Mouse (Mus musculus): ENCODE results near the gene Glis3. TPM values are rescaled to one million over a fixed set of nuclear protein-coding genes. Genes with fewer than 3 reads are reported as not detected.

The Glis3 gene
- total and polyA plus RNA-seq, 2 experiments from 2014 or later = 1.8 to 16.2 TPM

DNA sequence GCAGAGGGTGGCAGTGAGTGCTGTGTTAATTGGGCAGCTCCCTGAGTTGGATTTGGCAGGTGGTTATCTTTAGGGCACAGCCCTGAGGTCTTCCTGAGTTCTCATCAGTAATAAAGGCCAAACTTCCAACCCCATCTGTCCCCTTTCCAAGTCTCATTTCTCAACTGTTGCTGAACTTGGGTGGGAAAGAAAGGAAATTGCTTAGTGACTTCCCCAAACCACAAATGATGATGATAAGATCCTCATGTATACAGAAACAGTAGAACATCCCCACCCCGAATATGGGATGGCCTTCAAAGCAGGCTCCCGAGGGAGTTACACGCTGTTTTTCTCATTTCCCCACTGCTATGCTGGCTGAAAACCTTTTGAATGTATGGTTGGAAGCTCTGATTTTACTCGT lies 34.8 kb upstream of the Glis3 start:
- Histone ChIP-seq H3K9ac (replicated peaks; ENCODE audit: low read length) (no peak overlapping the region), H3K27ac (no peak overlapping the region), H3K27me3 (ENCODE audit: insufficient read depth, low read length) (no peaks in the 10 kb centered on the region), H3K4me1 (ENCODE audit: insufficient read depth, low read length) (no peaks in the 10 kb centered on the region), H3K4me2 (ENCODE audit: low read depth, low read length) (no peak overlapping the region), H3K9me3 (ENCODE audit: low read length) (no peaks in the 10 kb centered on the region), H3K4me3 (ENCODE audit: low read length) (no peak overlapping the region), H3K36me3 (ENCODE audit: insufficient read depth, low read length) (no peaks in the 10 kb centered on the region)
- ATAC-seq (no peak), DNase-seq (ENCODE audit: low spot score) (no peak)
- no peak for TF ChIP-seq CTCF (IDR thresholded peaks at IDR 0.05; ENCODE audit: low read depth)
- 83% methylated on average over 4 of the region's 4 CpGs for WGBS

GRCm38 (mm10) chr19:28697718-28698117 lies 17.8 kb upstream of the Glis3 start:
- 65% methylated on average over 3 of the region's 3 CpGs for WGBS
- no peak for DNase-seq (ENCODE audit: low spot score)
- ATAC-seq = no peak
- H3K36me3 ChIP-seq (ENCODE audit: insufficient read depth, low read length) = no peaks in the 10 kb centered on the region
- H3K4me2 ChIP-seq (ENCODE audit: low read depth, low read length) = no peak overlapping the region
- H3K27ac ChIP-seq = no peak overlapping the region
- H3K9me3 ChIP-seq (ENCODE audit: low read length) = no peaks in the 10 kb centered on the region
- 0 out of 2 replicates have a peak, but pooled peaks have one; percentile 18 for TF ChIP-seq CTCF (IDR thresholded peaks at IDR 0.05; ENCODE audit: low read depth)
- H3K4me3 ChIP-seq (ENCODE audit: low read length) = no peak overlapping the region
- H3K4me1 ChIP-seq (ENCODE audit: insufficient read depth, low read length) = no peaks in the 10 kb centered on the region
- no peaks in the 10 kb centered on the region for H3K27me3 ChIP-seq (ENCODE audit: insufficient read depth, low read length)
- no peak overlapping the region for H3K9ac ChIP-seq (replicated peaks; ENCODE audit: low read length)

DNA sequence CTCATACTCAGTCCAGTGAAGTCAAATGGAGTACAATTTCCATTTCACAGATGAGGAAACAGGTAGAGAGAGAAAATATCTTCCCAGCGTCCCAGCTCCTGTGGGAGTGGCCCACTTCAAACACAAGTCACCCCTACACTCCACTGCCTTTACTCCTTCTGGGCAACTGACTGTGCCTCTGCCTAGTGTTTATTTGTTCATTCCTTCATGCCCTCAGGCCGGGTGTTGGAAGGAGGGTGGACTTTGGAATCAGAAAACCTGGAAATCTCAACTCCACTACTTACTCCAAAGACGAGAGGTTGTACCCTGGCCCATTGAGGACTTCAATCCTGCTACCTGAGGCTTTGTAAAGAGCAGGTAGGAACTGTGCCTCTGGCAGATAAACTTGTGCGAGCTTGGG lies 6.5 kb upstream of the Glis3 start:
- no peak for TF ChIP-seq CTCF (IDR thresholded peaks at IDR 0.05; ENCODE audit: low read depth)

DNA sequence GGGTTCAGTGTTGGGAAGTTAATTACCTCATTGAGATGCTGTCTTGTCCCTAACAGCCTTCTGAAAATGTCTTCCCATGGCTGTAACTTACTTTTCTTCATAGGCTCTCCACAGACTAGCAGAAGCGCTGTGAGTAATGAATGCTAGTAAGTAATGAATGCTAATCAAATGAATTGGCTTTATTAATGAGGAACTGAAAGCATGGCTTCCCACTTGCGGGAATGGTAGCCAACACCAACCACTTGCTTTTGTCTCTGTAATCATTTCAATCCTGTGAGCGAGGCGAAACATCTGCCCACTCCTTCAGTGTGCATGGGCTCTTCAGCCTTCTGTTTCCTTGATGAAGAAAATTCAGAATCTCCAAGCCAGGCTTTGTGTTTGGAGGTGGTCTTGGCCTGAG lies 5.6 kb upstream of the Glis3 start:
- Histone ChIP-seq H3K4me3 (ENCODE audit: low read length) (no peak overlapping the region), H3K9ac (replicated peaks; ENCODE audit: low read length) (no peak overlapping the region), H3K36me3 (ENCODE audit: insufficient read depth, low read length) (no peaks in the 10 kb centered on the region), H3K4me1 (ENCODE audit: insufficient read depth, low read length) (no peaks in the 10 kb centered on the region), H3K27me3 (ENCODE audit: insufficient read depth, low read length) (no peaks in the 10 kb centered on the region), H3K27ac (no peak overlapping the region), H3K9me3 (ENCODE audit: low read length) (no peaks in the 10 kb centered on the region), H3K4me2 (ENCODE audit: low read depth, low read length) (no peak overlapping the region)
- DNase-seq (ENCODE audit: low spot score) = no peak
- WGBS = 75% methylated on average over 4 of the region's 4 CpGs
- no peak for ATAC-seq
- no peak for TF ChIP-seq CTCF (IDR thresholded peaks at IDR 0.05; ENCODE audit: low read depth)

More for the DNA sequence above, 6.5 kb upstream of the Glis3 start:
- Histone ChIP-seq H3K4me3 (ENCODE audit: low read length) (no peak overlapping the region), H3K9me3 (ENCODE audit: low read length) (no peaks in the 10 kb centered on the region), H3K36me3 (ENCODE audit: insufficient read depth, low read length) (no peaks in the 10 kb centered on the region), H3K4me1 (ENCODE audit: insufficient read depth, low read length) (no peaks in the 10 kb centered on the region), H3K4me2 (ENCODE audit: low read depth, low read length) (no peak overlapping the region), H3K27me3 (ENCODE audit: insufficient read depth, low read length) (no peaks in the 10 kb centered on the region), H3K27ac (no peak overlapping the region), H3K9ac (replicated peaks; ENCODE audit: low read length) (no peak overlapping the region)
- ATAC-seq (no peak), DNase-seq (ENCODE audit: low spot score) (no peak)
- WGBS = 81% methylated on average over 4 of the region's 4 CpGs

- no peak for DNase-seq (ENCODE audit: low spot score)
- ATAC-seq = no peak
These were observed 4.5 kb upstream of the Glis3 start for GRCm38 (mm10) chr19:28684347-28684746.

DNA sequence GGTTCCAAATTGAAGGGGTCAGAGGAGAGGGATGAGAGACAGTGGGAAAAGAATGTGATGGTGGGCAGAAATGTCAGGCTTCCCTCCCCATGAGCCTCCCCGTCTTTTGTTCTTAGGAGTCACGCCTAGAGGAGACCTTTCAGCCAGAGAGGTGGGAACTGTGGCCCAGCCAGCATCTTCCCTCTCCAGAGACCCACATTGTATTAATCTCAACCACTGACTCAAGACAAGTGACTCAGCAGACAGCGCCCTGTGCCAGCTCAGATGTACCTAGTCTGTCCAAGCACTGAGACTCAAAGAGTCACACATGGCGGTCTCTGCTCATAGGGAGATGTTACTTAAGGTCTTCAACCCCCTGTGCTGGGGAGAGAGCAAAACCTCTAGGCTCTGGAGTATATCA lies 3.5 kb upstream of the Glis3 start:
- Histone ChIP-seq H3K4me2 (ENCODE audit: low read depth, low read length) (no peak overlapping the region), H3K9ac (replicated peaks; ENCODE audit: low read length) (no peak overlapping the region), H3K36me3 (ENCODE audit: insufficient read depth, low read length) (no peaks in the 10 kb centered on the region), H3K27me3 (ENCODE audit: insufficient read depth, low read length) (peaks cover 2% of the 10 kb centered on the region; the same call in 1 of the 2 replicates), H3K4me3 (ENCODE audit: low read length) (no peak overlapping the region), H3K9me3 (ENCODE audit: low read length) (no peaks in the 10 kb centered on the region), H3K27ac (no peak overlapping the region), H3K4me1 (ENCODE audit: insufficient read depth, low read length) (peaks cover 4% of the 10 kb centered on the region; the same call in 1 of the 2 replicates)
- TF ChIP-seq CTCF (IDR thresholded peaks at IDR 0.05; ENCODE audit: low read depth) = no peak
- DNase-seq (ENCODE audit: low spot score) = no peak
- WGBS = 91% methylated on average over 4 of the region's 4 CpGs
- ATAC-seq = no peak

More at GRCm38 (mm10) chr19:28684347-28684746, 4.5 kb upstream of the Glis3 start:
- H3K27ac ChIP-seq = no peak overlapping the region
- no peak overlapping the region for H3K9ac ChIP-seq (replicated peaks; ENCODE audit: low read length)
- H3K36me3 ChIP-seq (ENCODE audit: insufficient read depth, low read length) = no peaks in the 10 kb centered on the region
- no peak overlapping the region for H3K4me2 ChIP-seq (ENCODE audit: low read depth, low read length)
- no peaks in the 10 kb centered on the region for H3K27me3 ChIP-seq (ENCODE audit: insufficient read depth, low read length)
- no peaks in the 10 kb centered on the region for H3K9me3 ChIP-seq (ENCODE audit: low read length)
- no peak for TF ChIP-seq CTCF (IDR thresholded peaks at IDR 0.05; ENCODE audit: low read depth)
- 91% methylated on average over 6 of the region's 6 CpGs for WGBS
- H3K4me1 ChIP-seq (ENCODE audit: insufficient read depth, low read length) = no peaks in the 10 kb centered on the region
- no peak overlapping the region for H3K4me3 ChIP-seq (ENCODE audit: low read length)

DNA sequence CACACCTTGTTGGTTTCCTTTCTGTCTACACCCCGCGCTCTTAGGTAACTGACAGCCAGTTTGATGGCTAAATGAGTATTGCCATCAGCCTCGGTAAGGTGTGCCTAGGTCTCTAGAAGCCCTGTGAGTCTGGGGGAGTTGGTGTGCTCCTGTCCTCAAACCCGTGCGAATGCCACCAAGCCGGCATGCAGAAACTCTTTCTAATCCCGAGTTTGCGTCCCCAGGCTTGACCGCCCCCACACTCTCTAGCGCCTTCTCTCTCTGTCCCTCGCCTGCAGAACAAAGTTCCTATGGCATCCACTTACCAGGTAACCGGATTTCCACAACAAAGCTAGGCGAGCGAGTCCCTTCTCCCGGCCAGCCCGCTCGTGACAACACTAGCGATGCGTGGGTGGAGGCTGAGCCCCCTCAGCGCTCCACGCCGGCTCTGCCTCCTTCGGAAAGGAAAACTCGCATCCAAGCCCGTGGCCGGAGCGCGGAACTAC lies 544 bp downstream of the Glis3 start:
- Histone ChIP-seq H3K27ac (peak overlapping the region; percentile 41; the same call in 1 of the 2 replicates), H3K9me3 (ENCODE audit: low read length) (no peaks in the 10 kb centered on the region), H3K9ac (replicated peaks; ENCODE audit: low read length) (peak overlapping the region; percentile 42), H3K4me1 (ENCODE audit: insufficient read depth, low read length) (peaks cover 12% of the 10 kb centered on the region; the same call in 1 of the 2 replicates), H3K4me3 (ENCODE audit: low read length) (peak overlapping the region; percentile 57), H3K27me3 (ENCODE audit: insufficient read depth, low read length) (peaks cover 11% of the 10 kb centered on the region), H3K4me2 (ENCODE audit: low read depth, low read length) (peak overlapping the region; percentile 92), H3K36me3 (ENCODE audit: insufficient read depth, low read length) (no peaks in the 10 kb centered on the region)
- TF ChIP-seq CTCF (IDR thresholded peaks at IDR 0.05; ENCODE audit: low read depth) = no peak
- ATAC-seq (peak; percentile 19; the same call in 1 of the 2 replicates), DNase-seq (ENCODE audit: low spot score) (no peak)
- under 1% methylated on average over 28 of the region's 28 CpGs for WGBS

All from hindbrain, postnatal 0 days (tissue).